Mouse (Mus musculus) thymus, postnatal 10 days (tissue): ENCODE data around the gene Fgfr2.

ENCODE experiments used
- DNase-seq, 2 experiments: peaks; one replicate each; pipeline ENCODE4 v3.0.0; 2021; ENCODE audit warnings: low spot score in 2 of 2

Fgfr2 gene

GRCm38 (mm10) chr7:132174787-132175186 is 948.4 kb downstream of the Fgfr2 start:
- no peak for DNase-seq

DNA sequence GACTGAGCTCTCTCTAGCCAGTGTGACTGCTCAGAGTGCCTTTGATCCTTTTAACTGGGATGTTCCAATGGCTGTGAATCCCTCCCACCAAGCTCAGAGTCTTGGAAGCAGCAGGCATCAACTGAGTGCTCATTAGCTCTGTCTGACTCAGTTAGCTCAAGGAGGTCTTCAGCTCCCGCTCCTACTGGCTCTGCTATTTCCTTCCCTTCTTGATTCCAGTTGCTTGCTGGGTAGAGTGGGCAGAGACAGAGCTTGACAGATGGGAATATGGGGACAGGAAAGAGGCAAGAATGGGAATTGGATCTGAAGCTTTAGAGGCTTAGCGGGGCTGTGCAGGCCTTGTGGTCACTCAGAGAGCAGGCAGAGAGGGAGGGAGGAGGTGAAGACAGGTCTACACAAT is 948.9 kb downstream of the Fgfr2 start:
- DNase-seq = no peak

- no peak for DNase-seq
These were observed 950.9 kb downstream of the Fgfr2 start for GRCm38 (mm10) chr7:132172220-132172619.

- DNase-seq = no peak
These were observed 951.4 kb downstream of the Fgfr2 start for GRCm38 (mm10) chr7:132171716-132172115.

DNA sequence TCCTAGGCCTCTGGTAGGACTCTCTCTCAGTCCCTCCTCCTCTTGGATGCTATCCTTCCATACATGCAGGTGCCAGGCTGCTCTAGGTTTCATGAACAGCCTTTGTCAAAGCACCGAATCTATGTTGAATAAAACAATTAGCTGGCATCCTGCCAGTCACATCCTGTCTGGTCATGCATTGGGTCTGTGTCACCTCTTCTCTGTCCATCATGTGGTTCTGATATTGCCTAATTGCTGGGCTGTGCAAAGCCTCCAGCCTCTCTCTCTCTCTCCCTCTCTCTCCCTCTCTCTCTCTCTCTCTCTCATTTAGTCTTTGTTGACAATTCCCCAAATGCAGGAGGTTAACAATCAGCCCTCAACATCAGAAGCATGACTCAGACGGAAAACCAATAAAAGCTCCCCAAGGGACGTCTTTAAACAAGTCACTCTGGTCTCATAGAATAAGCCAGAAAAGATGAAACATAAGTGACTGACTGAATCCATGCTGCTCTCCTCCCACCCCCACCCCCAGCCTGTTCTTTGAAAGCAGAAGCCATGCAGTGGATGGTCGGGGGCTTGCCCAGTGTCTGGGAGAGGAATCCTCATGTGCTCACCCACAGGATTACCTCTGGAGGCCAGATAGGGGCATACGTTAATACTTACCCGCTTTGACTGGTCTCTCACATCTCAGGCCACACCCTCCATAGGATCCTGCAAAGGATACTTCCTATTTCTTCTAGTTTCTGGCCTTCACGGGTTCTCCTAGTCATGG is 953.6 kb downstream of the Fgfr2 start:
- DNase-seq = no peak

- no peak for DNase-seq
These were observed 955.9 kb downstream of the Fgfr2 start for GRCm38 (mm10) chr7:132167239-132167638.

- DNase-seq = no peak
These were observed 960.9 kb downstream of the Fgfr2 start for GRCm38 (mm10) chr7:132162254-132162653.

DNA sequence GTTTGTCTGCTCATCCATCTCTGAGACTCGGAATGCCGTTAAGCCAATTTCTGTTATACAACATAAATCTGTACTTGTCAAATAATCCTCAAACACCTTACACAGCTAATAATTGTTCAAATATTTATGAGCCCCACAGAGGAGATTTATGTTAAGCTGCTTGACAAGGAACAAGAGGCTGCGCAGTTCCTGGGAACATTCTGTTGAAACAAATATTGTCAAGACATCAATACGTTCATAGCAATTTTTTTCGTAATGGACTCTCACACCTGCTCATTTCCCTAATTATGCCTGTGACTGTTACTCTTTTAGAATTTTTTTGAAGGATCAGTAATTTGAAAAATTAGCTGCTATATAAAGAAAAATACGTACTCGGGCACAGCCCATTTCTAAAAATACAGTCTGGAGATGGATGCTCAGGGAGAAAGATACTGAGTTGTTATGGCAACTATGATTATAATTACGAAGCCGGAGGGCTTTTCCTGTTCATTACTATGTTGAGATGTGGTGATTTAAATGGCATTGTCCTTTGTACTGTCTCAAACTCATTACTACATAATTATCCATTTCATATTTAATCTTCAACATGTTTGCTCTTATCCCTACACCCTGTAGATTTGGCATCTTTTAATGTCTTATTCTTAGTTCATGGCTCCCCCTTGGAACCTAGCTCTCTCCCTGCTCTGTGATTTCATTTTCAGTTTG is 964.7 kb downstream of the Fgfr2 start:
- DNase-seq = no peak

GRCm38 (mm10) chr7:132154368-132154961 is 968.7 kb downstream of the Fgfr2 start, which contains the start of gene Cpxm2:
Cpxm2 (minus strand) TSS chr7:132154739.
- DNase-seq = no peak

DNA sequence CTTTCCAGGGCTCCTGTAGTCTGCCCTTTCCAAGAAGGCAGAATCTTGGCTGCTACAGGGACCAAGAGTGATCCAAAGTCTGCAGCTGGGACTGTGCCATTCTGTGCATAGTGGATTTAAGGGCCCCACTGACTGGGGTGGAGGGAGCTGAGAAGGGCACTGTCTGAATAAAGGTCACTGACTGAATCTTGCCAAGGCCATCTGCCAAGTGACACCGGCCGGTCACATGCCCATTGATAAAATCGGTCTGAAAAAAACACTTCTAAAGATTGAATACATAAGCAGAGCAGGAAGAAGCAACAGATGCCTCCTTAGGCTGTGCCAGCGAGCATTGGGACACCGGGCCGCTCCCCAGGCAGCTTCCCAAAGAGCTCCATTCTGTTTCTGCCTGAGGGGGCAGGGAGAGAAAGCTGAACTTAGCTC is 969.4 kb downstream of the Fgfr2 start:
- DNase-seq = no peak

DNA sequence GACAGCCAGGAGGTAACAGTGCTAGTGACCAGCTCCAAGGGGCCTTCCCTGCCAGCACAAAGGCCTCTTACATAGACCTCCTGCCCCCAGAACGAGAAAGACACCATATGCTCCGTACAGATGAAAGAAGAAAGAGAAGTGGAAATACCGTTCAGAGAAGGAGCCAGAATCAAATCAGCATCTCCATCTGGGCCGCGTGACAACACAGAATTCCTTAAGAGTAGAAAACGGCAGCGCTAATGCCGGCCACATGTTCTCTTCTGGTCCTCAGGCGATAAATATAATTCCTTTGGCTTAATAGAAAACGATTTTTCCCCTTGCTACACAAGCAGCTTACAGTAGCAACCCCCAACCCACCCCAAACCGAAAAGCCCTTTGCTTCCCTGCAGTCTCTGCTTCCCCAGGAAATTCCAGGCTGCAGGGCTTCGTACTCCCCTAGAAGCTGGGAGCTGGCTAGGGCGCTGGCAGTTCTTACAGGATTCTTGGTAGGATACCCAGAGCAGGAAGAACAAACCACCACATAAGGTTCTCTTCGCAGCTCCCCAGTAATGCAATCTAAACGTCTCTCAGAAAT is 977.8 kb downstream of the Fgfr2 start:
- DNase-seq = no peak

GRCm38 (mm10) chr7:132128687-132129086 is 994.5 kb downstream of the Fgfr2 start:
- no peak for DNase-seq

DNA sequence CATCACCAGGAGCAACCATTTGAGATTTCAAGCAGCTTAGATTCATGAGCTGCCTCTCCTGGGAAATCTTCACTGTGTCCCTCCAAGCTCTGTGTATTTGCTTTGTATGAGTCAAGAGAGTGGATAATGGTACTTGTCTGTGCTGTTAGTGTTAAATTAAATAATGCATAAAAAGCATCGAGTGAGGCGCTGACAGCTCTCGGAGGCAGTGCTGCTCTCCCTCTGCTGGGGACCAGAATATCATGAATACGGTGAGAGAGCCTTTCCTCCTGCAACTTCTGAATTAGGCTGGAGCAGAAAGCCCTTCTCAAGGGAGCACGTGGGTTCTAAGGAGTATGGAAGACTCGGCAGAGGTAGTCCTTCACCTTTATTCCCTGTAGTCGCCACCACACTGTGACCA is 998.2 kb downstream of the Fgfr2 start:
- DNase-seq = no peak

- DNase-seq = no peak
These were observed 999.9 kb downstream of the Fgfr2 start for GRCm38 (mm10) chr7:132123211-132123610.

GRCm38 (mm10) chr7:132119817-132120216 is 1003.3 kb downstream of the Fgfr2 start:
- no peak for DNase-seq

GRCm38 (mm10) chr7:132111770-132112169 is 1011.4 kb downstream of the Fgfr2 start:
- no peak for DNase-seq

DNA sequence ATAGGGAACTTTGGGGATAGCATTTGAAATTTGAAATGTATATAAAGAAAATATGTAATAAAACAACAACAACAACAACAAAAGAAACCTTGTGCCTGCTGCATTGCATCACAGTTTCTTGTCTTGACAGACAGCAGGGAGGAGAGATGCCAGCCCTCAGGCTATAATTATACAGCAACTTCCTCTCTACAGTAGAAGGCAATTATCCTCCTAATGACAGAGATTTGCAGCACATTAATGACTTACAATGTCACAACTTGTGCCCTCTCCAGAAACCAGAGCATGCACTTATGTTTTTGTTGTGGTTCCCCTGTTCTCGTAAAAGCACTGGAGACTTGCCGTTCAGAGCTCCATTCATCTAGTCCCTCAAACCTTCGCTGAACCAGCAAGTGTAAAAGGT is 1012.8 kb downstream of the Fgfr2 start:
- DNase-seq = no peak

DNA sequence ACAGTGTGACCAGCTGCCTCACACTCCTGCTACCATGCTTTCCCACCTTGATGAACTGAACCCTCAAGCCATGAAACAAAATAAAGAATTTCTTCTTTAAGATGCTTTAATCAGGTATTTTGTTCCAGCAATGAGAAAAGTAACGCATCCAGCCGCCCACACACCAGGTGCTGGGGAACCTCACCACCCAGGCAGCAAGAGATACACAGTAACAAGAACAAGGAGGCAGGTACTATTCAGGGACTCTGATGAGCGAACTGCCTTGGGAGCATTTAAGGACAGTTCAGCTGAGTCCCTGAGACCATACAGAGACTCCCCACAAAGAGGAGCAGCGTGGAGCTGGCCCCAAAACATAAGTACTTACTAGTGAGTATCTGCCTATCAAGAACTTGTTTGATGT is 1016.3 kb downstream of the Fgfr2 start:
- no peak for DNase-seq

DNA sequence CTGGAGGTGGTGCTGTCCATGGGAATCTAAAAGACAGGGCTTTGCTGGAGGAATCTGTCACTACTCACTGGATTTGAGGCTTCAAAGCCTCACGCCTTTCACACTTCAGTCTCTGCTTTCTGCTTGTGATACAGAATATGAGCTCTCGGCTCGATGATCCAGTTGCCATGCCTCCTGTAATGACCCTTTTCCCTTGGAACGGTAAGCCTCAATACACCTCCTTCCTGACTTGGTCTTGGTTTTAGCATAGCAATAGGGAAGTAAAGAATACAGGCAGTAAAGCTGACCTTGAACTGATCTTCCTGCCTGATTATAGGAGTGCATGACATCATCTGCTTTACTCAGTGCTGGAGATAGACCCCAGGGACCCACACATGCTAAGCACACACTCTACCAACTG is 1017.8 kb downstream of the Fgfr2 start:
- no peak for DNase-seq

- no peak for DNase-seq
These were observed 1024.7 kb downstream of the Fgfr2 start for GRCm38 (mm10) chr7:132098441-132098840.

GRCm38 (mm10) chr7:132094666-132095065 is 1028.5 kb downstream of the Fgfr2 start:
- DNase-seq = no peak

DNA sequence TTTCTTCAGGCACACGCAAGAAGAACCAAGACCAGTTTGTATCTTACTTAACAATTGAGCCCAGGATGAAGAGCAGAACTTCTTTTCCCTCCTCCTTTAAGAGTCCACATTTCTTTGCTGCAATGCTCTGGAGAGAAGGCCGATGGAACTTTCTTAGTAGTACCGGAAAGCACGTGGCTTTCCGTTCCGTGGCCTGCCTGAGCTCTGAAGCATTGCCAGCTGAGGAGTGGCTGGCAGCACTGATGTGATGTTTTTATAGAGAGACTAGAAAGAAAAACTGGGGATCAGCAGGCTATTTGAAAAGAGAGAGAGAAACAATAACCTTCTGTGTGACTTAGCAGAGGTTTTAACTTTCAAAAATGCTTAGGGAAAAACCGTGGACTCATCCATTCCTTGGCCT is 1031.6 kb downstream of the Fgfr2 start:
- DNase-seq = no peak

DNA sequence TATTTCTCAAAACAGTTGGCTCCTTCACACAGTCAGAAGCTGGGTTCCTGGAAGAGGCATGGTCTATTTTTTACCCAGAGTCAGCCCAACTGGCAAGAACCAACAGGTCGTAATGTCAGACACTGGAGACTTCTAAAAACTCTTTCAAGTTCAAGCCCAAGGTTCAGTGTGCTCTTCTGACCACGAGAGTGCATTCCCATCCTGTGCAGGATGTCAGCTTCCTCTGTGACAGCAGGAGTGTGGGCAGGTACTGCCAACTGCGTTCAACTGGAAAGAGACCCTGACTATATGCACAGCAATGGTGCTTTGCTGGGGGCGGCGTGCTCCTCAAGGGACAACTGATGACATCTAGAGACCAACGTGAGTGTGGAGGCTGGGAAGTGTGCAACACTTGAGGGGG is 1034.5 kb downstream of the Fgfr2 start:
- DNase-seq = no peak
